Mouse (Mus musculus): ENCODE data around the gene Iffo1.

The Iffo1 gene

GRCm38 (mm10) chr6:125145001-125145400 is at the start of gene Iffo1:
Gene Iffo1 (plus strand): TSS chr6:125145241.
- peak; percentile 95 for DNase-seq

DNA sequence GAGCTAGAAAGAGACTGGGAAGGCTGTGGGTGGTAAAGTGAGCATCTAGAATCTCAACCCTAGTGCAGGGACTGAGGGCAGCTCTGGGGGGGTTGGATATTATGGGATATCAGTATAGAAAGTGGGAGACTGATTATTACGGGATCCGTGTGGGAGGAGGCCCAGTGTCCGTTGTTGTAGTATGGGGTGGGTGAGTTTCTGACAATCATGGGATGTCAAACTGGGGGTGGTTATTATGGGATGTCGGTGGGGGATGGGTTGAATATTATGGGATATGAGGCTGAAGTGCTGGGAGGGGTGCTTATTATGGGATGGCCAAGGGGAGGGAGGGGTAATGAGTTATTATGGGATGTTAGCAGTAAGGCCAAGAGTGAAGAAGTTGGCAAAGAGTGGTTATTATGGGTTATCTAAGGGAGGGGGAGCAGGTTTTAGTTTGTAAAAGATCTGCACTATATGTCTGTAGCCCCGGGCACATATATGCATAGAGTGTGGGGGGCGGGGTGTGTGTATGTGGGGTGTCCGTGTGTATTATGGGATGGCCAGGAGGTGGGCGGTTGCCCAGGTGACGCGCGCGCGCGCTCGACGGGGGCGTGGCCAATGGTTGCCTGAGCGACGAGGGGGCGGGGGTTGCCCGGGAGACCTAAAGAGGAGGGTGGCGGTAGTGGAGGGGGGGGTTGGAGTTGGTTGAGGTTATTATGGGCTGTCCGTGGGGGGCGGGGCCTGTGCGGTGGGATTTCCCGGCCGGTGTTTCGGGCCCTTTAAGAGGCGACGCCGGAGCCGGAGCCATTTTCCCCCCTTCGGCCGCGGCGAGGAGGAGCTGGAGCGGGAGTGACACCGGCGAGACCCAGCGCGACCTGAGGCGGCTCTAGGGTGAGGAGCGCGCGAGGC is 49.4 kb upstream of the Iffo1 start, which contains the start of gene Chd4:
Gene Chd4, plus strand, starts transcription at position 591 of the 888 bp plus-strand sequence.
- DNase-seq, result peak; percentile 94

GRCm38 (mm10) chr6:125096279-125096596 is 48.8 kb upstream of the Iffo1 start:
- DNase-seq, result no peak

- peak; percentile 41 for DNase-seq
Measured at GRCm38 (mm10) chr6:125096597-125097345, 48.3 kb upstream of the Iffo1 start.

DNA sequence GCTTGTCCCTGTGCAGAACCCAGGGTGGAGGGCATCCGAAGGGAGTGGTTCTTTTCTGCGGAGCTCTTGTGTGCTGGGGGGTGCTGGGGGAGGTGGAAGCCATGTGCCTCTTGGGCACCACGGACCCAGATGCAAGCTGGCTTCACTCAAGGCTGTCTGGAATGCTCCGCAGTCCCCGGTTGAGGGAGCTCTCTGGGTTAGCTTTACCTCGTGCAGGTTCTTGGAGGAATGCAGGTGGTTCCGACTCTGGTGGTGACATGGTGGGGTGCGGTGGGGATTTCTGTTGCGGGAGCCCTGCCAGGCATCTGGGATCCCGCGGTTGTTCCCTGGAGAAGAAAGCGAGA is 47.7 kb upstream of the Iffo1 start:
- no peak for DNase-seq

DNA sequence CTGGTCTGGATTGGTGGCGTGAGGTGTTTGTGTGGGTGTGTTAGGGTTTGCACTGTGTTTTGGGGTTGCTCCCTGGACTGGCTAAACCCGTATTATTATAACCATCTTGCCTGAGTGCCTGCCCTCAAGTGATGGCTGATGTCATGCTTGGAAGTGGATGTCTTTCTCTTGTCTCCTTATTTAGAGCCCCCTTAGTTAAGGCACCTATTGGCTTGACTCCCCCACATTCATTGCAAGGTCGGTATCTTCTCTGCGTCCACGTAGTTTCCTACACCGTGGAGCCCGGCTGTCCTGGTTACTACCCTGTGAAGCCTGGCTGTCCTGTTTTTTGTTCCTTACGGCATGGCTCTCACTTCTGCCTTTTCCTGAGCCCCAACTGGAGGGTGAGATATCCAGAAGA is 47.1 kb upstream of the Iffo1 start:
- no peak for DNase-seq

DNA sequence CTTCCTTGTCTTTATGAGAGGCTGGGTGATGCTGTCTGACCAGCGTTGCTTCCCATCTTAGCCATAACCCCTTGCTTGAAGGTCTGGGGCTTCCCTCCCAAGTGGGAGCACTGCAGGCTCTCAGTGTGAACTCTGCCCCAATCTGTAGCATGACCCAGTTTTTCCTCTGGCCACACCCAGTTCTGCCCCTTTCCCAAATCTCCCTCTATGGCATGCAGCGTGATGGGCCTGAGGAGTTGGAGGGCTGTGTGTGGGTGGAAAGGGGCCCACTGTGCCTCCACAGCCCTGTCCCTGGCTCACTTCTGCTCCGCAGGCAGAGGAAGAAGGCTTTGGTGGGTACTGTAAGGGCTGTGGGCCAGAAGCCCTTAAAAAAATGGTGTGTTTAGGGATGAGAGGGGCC is 46.5 kb upstream of the Iffo1 start:
- DNase-seq, result no peak

DNA sequence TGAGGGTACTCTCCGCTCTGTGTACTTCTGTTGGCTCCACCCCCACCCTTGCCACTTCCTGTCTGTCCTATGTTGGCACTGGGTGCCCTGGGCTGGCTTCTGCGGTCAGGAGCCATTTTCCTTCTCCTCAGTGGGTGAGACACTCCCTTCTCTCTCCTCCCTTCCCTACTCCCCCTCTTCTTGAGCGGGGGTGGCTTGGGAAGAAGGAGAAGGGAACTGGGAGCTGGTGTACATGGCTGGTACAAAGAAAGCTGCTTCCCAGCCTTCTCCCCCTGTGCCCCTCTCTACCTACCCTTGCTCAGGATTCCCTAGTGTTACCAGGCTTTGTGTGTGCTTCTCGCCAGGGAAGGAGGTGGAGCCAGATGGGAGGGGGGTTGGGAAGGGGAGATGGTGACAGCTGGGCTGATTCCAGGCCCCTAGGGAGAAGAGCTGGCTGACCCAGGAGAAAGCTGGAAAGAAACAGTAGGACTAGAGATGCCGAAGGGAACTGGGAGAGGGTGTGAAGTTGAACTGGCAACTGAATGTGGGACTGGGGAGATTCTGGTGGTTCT is 45.5 kb upstream of the Iffo1 start:
- DNase-seq, result peak; percentile 46

- no peak for DNase-seq
Measured at GRCm38 (mm10) chr6:125101444-125101843, 43.6 kb upstream of the Iffo1 start.

GRCm38 (mm10) chr6:125104223-125104622 is 40.8 kb upstream of the Iffo1 start:
- no peak for DNase-seq

GRCm38 (mm10) chr6:125107705-125108104 is 37.3 kb upstream of the Iffo1 start:
- DNase-seq, result no peak

DNA sequence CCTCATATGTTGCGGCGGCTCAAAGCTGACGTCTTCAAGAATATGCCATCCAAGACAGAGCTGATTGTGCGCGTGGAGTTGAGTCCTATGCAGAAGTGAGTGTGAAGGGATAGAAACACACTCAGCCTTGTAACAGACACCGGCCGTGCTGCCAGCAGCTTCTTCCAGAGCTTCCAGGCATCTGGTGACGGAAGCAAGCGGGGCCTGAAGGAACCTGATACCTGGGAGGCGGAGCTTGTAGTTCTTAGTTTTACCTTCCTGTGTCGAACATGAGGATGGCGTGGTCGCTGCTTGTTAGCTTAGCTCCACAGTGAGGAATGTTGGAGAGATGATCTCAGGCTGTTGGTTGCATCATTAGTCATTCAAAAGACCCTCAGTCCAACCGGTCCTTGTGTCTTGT is 35.7 kb upstream of the Iffo1 start:
- no peak for DNase-seq

- no peak for DNase-seq
Measured at GRCm38 (mm10) chr6:125110927-125111326, 34.1 kb upstream of the Iffo1 start.

- no peak for DNase-seq
Measured at GRCm38 (mm10) chr6:125112553-125112952, 32.5 kb upstream of the Iffo1 start.

GRCm38 (mm10) chr6:125119387-125119786 is 25.7 kb upstream of the Iffo1 start:
- DNase-seq, result no peak

- DNase-seq, result no peak
Measured at GRCm38 (mm10) chr6:125128724-125129123, 16.3 kb upstream of the Iffo1 start.

GRCm38 (mm10) chr6:125129710-125130402 is 15.2 kb upstream of the Iffo1 start:
- no peak for DNase-seq

- DNase-seq, result peak; percentile 86
Measured at GRCm38 (mm10) chr6:125131302-125132156, 13.5 kb upstream of the Iffo1 start, which contains the start of gene Nop2. Gene Nop2 (plus strand): TSS chr6:125131909.

- DNase-seq, result no peak
Measured at GRCm38 (mm10) chr6:125132470-125132869, 12.6 kb upstream of the Iffo1 start.

GRCm38 (mm10) chr6:125137002-125137671 is 7.9 kb upstream of the Iffo1 start:
- peak; percentile 55 for DNase-seq

DNA sequence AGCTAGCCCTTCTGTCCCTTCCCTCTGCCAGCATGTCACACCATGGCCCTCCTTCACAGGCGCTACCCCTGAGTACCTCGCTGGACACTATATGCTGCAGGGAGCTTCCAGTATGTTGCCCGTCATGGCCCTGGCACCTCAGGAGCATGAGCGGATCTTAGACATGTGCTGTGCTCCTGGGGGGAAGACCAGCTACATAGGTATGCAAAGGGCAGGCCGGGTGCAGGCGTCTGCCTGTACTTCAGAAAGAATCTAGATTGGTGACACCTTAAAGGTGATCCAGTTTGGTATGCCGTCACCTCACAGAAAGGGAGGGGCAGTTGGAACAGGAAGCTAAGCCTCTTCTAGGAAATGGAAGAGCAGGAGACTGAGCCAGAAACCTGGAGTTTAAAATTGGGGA is 5.3 kb upstream of the Iffo1 start:
- no peak for DNase-seq

- no peak for DNase-seq
Measured at GRCm38 (mm10) chr6:125142436-125142835, 2.6 kb upstream of the Iffo1 start.
